Mouse (Mus musculus) forebrain, embryonic 12.5 days (tissue): ENCODE measurements at regions not wholly inside any gene's neighbourhood (a gene's known extent, or its start where the extent isn't known, plus 50 kb on each side); places are given as distances from the start of the nearest gene placed in this dataset.

ENCODE experiments used
- ATAC-seq: fragments of 200-750 bp; cut with Nextera tagmentation; 2 replicates; pipeline ENCODE4 v1.8.0; 2017; ENCODE audit warnings: moderate TSS enrichment; ENCODE audit not compliant: low FRiP score
- H3K27ac ChIP-seq: fragments of 300-500 bp; sonication (generic); 2 replicates; pipeline ENCODE4 v1.5.1; 2016; ENCODE audit warnings: mild to moderate bottlenecking
- H3K27me3 ChIP-seq: fragments of 300-500 bp; sonication (generic); 2 replicates; pipeline ENCODE4 v1.6.1; 2016; ENCODE audit warnings: mild to moderate bottlenecking
- H3K36me3 ChIP-seq: fragments of 300-500 bp; sonication (generic); replicated peaks from 2 replicates; pipeline ENCODE4 v1.6.1; 2016; ENCODE audit warnings: mild to moderate bottlenecking
- H3K4me1 ChIP-seq: fragments of 300-500 bp; sonication (generic); 2 replicates; pipeline ENCODE4 v1.6.1; 2016
- H3K4me2 ChIP-seq: fragments of 300-500 bp; sonication (generic); 2 replicates; pipeline ENCODE4 v1.6.1; 2016; ENCODE audit warnings: mild to moderate bottlenecking, moderate library complexity
- H3K4me3 ChIP-seq: fragments of 300-500 bp; sonication (generic); replicated peaks from 2 replicates; pipeline ENCODE4 v1.5.1; 2016; ENCODE audit warnings: mild to moderate bottlenecking
- H3K9ac ChIP-seq: fragments of 300-500 bp; sonication (generic); 2 replicates; pipeline ENCODE4 v1.6.1; 2016; ENCODE audit warnings: mild to moderate bottlenecking
- H3K9me3 ChIP-seq: fragments of 300-500 bp; sonication (generic); 2 replicates; pipeline ENCODE4 v1.6.1; 2016
- WGBS: fragments of 180-500 bp; shearing (Covaris S2); methylation state at CpG from one replicate; pipeline ENCODE4 v1.1.7; 2016; 5-methylcytosine and 5-hydroxymethylcytosine counted together

DNA sequence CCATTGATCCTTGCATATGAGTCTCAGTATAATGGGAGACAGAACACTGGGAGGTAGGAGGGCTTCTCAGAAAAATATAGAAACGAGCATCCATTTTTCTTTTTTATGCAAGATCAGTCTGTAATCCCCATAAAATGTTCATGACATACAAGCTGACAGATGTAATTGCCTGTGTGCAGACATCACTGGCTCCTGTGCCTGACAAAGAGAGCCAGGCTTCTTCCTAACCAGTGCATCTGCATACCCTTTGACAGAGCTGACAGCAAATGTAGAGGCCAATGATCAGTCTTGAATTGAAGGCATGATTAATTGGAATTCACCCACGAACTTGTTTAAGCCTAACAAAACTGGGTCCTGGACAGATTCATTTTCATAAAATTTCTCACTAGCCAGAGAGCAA is 463.0 kb downstream of the 1190002N15Rik start:
- no peaks in the 10 kb centered on the region for H3K27me3 ChIP-seq
- no peak overlapping the region for H3K27ac ChIP-seq
- H3K4me3 ChIP-seq: no peak overlapping the region
- no peaks in the 10 kb centered on the region for H3K36me3 ChIP-seq
- no peak overlapping the region for H3K9ac ChIP-seq
- H3K9me3 ChIP-seq: no peaks in the 10 kb centered on the region
- no peaks in the 10 kb centered on the region for H3K4me1 ChIP-seq
- 50% methylated on average over 2 of the region's 2 CpGs for WGBS
- H3K4me2 ChIP-seq: no peak overlapping the region
- 0 out of 2 replicates have a peak, but pooled peaks have one; percentile 33 for ATAC-seq

DNA sequence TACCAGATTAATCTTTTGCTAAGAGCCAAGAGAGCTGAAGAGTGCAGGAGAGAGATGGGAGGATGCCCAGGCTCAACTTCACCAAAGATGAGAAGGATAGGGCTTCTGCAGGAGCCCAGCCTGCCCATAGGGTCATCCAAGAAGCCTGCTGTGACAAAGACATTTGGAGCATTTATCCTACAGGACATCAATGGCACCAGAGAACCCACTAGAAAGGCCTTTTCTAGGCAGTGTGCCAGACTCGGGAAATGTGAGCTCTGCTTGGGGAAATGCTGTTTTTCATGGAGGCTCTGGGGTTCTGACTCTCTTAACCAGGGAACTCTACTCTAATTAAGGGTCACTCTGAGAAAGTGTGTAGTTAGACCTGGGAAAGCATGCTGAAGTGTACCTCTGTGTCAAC is 470.8 kb downstream of the 1190002N15Rik start:
- WGBS: 71% methylated on average over 1 of the region's 1 CpGs
- Histone ChIP-seq H3K9me3 (no peaks in the 10 kb centered on the region), H3K9ac (no peak overlapping the region), H3K36me3 (no peaks in the 10 kb centered on the region), H3K4me3 (no peak overlapping the region), H3K4me2 (no peak overlapping the region), H3K27ac (no peak overlapping the region), H3K4me1 (no peaks in the 10 kb centered on the region), H3K27me3 (no peaks in the 10 kb centered on the region)
- no peak for ATAC-seq

DNA sequence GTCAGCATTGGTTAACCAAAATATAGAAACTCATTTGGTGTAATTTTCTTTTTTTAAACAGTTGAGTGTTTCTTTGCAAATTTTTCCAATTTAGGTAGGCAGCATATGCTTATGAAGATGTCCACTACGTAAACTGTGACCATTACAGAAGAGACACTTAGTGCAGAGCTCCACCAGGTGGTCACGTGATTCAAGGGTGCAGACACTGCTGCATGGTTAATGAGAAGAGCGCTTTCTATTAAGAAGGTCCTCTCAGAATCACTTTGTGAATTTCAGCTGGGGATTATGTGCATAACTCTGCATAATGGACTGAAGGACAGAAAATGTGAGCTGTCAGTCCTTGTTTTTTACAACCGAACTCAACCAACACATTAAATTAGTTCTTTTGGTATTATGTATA is 484.7 kb downstream of the 1190002N15Rik start:
- no peak overlapping the region for H3K4me3 ChIP-seq
- H3K4me2 ChIP-seq: no peak overlapping the region
- H3K36me3 ChIP-seq: no peaks in the 10 kb centered on the region
- H3K9ac ChIP-seq: no peak overlapping the region
- ATAC-seq: 0 out of 2 replicates have a peak, but pooled peaks have one; percentile 41
- H3K27me3 ChIP-seq: no peaks in the 10 kb centered on the region
- no peak overlapping the region for H3K27ac ChIP-seq
- no peaks in the 10 kb centered on the region for H3K9me3 ChIP-seq
- 74% methylated on average over 4 of the region's 4 CpGs for WGBS
- no peaks in the 10 kb centered on the region for H3K4me1 ChIP-seq

- H3K9ac ChIP-seq: no peak overlapping the region
- no peak overlapping the region for H3K4me3 ChIP-seq
- WGBS: 92% methylated on average over 7 of the region's 7 CpGs
- H3K36me3 ChIP-seq: no peaks in the 10 kb centered on the region
- H3K9me3 ChIP-seq: no peaks in the 10 kb centered on the region
- ATAC-seq: no peak
- H3K4me2 ChIP-seq: no peak overlapping the region
- no peaks in the 10 kb centered on the region for H3K27me3 ChIP-seq
- no peak overlapping the region for H3K27ac ChIP-seq
- no peaks in the 10 kb centered on the region for H3K4me1 ChIP-seq
Measured at GRCm38 (mm10) chr9:94047845-94048244, 490.0 kb downstream of the 1190002N15Rik start.

- Histone ChIP-seq H3K27me3 (no peaks in the 10 kb centered on the region), H3K9me3 (no peaks in the 10 kb centered on the region), H3K4me3 (no peak overlapping the region), H3K27ac (no peak overlapping the region), H3K36me3 (no peaks in the 10 kb centered on the region), H3K9ac (no peak overlapping the region), H3K4me1 (no peaks in the 10 kb centered on the region), H3K4me2 (no peak overlapping the region)
- 80% methylated on average over 3 of the region's 3 CpGs for whole genome bisulfite sequencing
- ATAC-seq: no peak
Measured at GRCm38 (mm10) chr9:94045462-94046126, 492.3 kb downstream of the 1190002N15Rik start.

- Histone ChIP-seq H3K36me3 (no peaks in the 10 kb centered on the region), H3K9ac (no peak overlapping the region), H3K4me3 (no peak overlapping the region), H3K4me1 (no peaks in the 10 kb centered on the region), H3K4me2 (no peak overlapping the region), H3K27me3 (no peaks in the 10 kb centered on the region), H3K27ac (no peak overlapping the region), H3K9me3 (no peaks in the 10 kb centered on the region)
- ATAC-seq: no peak
- 39% methylated on average over 3 of the region's 3 CpGs for WGBS
Measured at GRCm38 (mm10) chr9:94023761-94024160, 514.1 kb downstream of the 1190002N15Rik start.

GRCm38 (mm10) chr9:94021293-94021903 is 516.5 kb downstream of the 1190002N15Rik start:
- ATAC-seq: no peak
- no peak overlapping the region for H3K27ac ChIP-seq
- H3K4me1 ChIP-seq: no peaks in the 10 kb centered on the region
- WGBS: 96% methylated on average over 1 of the region's 1 CpGs
- H3K27me3 ChIP-seq: no peaks in the 10 kb centered on the region
- no peaks in the 10 kb centered on the region for H3K9me3 ChIP-seq
- no peak overlapping the region for H3K9ac ChIP-seq
- H3K4me2 ChIP-seq: no peak overlapping the region
- no peaks in the 10 kb centered on the region for H3K36me3 ChIP-seq
- H3K4me3 ChIP-seq: no peak overlapping the region

- no peaks in the 10 kb centered on the region for H3K27me3 ChIP-seq
- no peak overlapping the region for H3K27ac ChIP-seq
- H3K36me3 ChIP-seq: no peaks in the 10 kb centered on the region
- no peak overlapping the region for H3K9ac ChIP-seq
- H3K4me3 ChIP-seq: no peak overlapping the region
- no peaks in the 10 kb centered on the region for H3K4me1 ChIP-seq
- no peaks in the 10 kb centered on the region for H3K9me3 ChIP-seq
- no peak for ATAC-seq
- H3K4me2 ChIP-seq: no peak overlapping the region
Measured at GRCm38 (mm10) chr9:94016747-94017487, 521.0 kb downstream of the 1190002N15Rik start.

DNA sequence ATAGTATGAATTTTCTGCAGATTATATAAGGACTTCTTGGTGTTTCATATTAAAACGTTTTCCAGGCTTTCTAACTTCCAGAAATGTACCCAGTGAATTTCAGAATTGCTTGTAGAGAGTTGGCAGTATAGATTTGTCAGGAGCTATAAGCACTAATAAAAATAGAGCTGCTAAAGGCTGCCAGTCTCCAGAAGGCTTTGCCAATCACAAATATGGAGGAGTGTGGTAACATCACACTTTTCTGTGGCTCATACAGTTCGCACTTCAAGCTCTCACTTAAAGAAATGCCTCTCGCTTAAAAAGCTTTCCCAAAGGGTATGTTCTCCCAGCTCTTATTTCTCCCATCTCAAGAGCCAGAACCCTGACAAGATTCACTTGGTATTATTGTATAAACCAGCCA is 545.7 kb downstream of the 1190002N15Rik start:
- no peak for ATAC-seq
- WGBS: 74% methylated on average over 3 of the region's 3 CpGs
- Histone ChIP-seq H3K9me3 (no peaks in the 10 kb centered on the region), H3K27me3 (no peaks in the 10 kb centered on the region), H3K4me1 (no peaks in the 10 kb centered on the region), H3K27ac (no peak overlapping the region), H3K4me2 (no peak overlapping the region), H3K36me3 (no peaks in the 10 kb centered on the region), H3K9ac (no peak overlapping the region), H3K4me3 (no peak overlapping the region)

DNA sequence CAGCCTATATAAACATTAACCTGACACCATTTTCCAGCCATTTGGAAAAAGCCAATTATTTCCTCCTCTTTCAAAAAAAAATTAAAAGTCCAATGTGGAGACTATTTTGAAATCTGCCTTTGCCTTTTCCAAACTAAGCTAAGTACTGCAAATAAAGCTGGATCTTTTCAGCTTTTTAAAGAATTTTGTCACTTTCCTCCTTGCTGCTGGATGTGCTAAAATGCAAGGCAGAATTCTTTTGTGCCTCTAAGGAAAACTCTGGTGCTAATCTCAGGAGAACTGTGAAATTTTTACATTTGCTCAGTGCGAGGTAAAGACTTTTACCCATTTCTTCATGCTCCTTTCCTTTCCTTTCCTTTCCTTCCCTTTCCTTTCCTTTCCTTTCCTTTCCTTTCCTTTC is 546.7 kb downstream of the 1190002N15Rik start:
- 60% methylated on average over 1 of the region's 1 CpGs for WGBS
- Histone ChIP-seq H3K27ac (no peak overlapping the region), H3K27me3 (no peaks in the 10 kb centered on the region), H3K4me2 (no peak overlapping the region), H3K4me1 (no peaks in the 10 kb centered on the region), H3K9me3 (no peaks in the 10 kb centered on the region), H3K9ac (no peak overlapping the region), H3K36me3 (no peaks in the 10 kb centered on the region), H3K4me3 (no peak overlapping the region)
- no peak for ATAC-seq

GRCm38 (mm10) chr9:93981136-93981535 is 556.7 kb downstream of the 1190002N15Rik start:
- H3K36me3 ChIP-seq: no peaks in the 10 kb centered on the region
- no peak overlapping the region for H3K4me3 ChIP-seq
- 73% methylated on average over 2 of the region's 2 CpGs for WGBS
- no peaks in the 10 kb centered on the region for H3K27me3 ChIP-seq
- peaks cover 6% of the 10 kb centered on the region; the same call in 1 of the 2 replicates for H3K4me1 ChIP-seq
- no peak overlapping the region for H3K9ac ChIP-seq
- no peaks in the 10 kb centered on the region for H3K9me3 ChIP-seq
- H3K27ac ChIP-seq: no peak overlapping the region
- H3K4me2 ChIP-seq: no peak overlapping the region
- no peak for ATAC-seq

- Histone ChIP-seq H3K4me3 (no peak overlapping the region), H3K36me3 (no peaks in the 10 kb centered on the region), H3K27ac (no peak overlapping the region), H3K4me2 (no peak overlapping the region), H3K9ac (no peak overlapping the region), H3K27me3 (no peaks in the 10 kb centered on the region), H3K9me3 (no peaks in the 10 kb centered on the region), H3K4me1 (no peaks in the 10 kb centered on the region)
- ATAC-seq: no peak
- 80% methylated on average over 6 of the region's 6 CpGs for WGBS
Measured at GRCm38 (mm10) chr9:93969691-93970284, 568.1 kb downstream of the 1190002N15Rik start.
